Mouse (Mus musculus): ENCODE data around the gene H2-T23.

The H2-T23 gene

GRCm38 (mm10) chr17:35993675-35994074 is 39.0 kb downstream of the H2-T23 start:
- DNase-seq (ENCODE audit: low spot score), result peak; percentile 60

GRCm38 (mm10) chr17:35991781-35992180 is 40.9 kb downstream of the H2-T23 start:
- no peak for DNase-seq (ENCODE audit: low spot score)

DNA sequence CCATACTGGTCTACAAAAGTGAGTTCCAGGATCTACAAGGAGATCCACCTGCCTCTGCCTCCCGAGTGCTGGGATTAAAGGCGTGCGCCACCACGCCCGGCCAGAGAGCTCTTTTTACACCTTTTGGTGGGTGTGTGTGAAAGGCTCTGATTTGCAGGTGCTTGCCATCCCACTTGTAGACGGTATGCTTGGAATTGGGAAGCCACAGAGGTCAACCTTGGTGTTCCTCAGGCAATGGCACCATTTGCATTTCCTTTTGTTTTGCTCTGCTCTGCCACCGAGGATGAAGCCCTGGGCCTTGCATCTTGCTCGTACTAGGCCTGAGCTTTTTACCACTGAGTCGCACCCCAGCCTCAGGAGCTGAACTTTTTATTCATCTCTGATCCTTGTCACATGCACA is 50.9 kb downstream of the H2-T23 start:
- DNase-seq (ENCODE audit: low spot score), result no peak

DNA sequence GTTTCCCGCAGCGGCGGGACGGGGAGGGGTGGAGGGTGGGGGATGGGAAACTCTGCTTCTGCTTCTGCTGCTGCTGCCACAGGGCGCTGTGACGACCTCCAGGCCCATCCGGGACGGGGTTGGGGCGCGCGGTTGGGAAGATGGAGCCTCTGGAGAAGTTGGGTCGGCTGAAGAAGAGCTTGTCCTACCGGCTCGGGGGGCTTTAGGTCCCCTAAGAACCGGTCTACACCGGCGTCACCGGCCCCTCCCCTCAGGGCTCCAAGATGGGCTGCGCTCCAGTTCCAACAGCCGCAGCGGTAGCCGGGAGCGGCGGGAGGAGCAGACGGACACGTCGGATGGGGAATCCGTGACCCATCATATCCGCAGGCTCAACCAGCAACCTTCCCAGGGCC is 52.3 kb downstream of the H2-T23 start:
- DNase-seq (ENCODE audit: low spot score), result peak; percentile 58
